10 mouse cellular contexts compared by ENCODE assay signal in the genomic region with DNA sequence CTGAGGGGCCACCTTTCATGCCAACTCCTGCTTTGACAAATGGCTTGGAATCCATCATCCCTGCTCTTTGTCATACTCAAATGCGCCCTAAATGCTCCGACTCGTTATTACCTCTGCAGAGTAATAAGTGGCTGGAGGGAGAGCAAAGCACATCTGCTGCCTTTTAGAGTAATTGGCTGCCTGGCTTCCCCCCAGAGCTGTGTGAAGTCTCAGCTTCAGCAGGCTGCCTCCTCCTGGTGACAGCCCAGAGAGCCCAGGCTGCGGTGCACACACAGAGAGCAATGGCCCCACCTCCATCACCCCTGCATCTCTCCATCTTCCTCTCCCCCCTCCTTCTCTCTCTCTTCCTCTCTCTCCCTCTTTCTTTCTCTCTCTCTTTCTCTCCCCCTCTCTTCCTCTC. TPM values are rescaled to one million over a fixed set of nuclear protein-coding genes. Genes with fewer than 3 reads are reported as not detected.
DNase-seq lines count a peak whose midpoint lies in the region; ATAC-seq lines count a peak whose summit lies in the region.
"Had no signal": no experiment of that assay in that cellular context is flagged by ENCODE, and none has a peak within 500 bp of the region (broad histone marks: within the 10 kb centered on the region; RNA-seq: fewer than 3 reads in every experiment).

No protein-coding gene starts in this region.

- peak; percentile 44 for DNase-seq in neural tube, embryonic 11.5 days (ENCODE audit: low spot score)
- DNase-seq in neural tube, embryonic 10.5 days (ENCODE audit: extremely low spot score, low spot score) = no peak
- no peak for DNase-seq in forebrain, embryonic 11.5 days (ENCODE audit: low spot score)
- peak; percentile 46 for DNase-seq in telencephalon, adult 2 months (ENCODE audit: low read depth, low spot score)
- no peak for DNase-seq in liver

- H3K36me3 ChIP-seq in neural tube, embryonic 11.5 days (ENCODE audit: control insufficient read depth, insufficient read depth, low read length) = no peaks in the 10 kb centered on the region
- H3K36me3 ChIP-seq in forebrain, embryonic 11.5 days (ENCODE audit: control insufficient read depth, insufficient read depth, low read length) = no peaks in the 10 kb centered on the region
- no peaks in the 10 kb centered on the region for H3K36me3 ChIP-seq in limb, embryonic 13.5 days
- H3K36me3 ChIP-seq in kidney, embryonic 14.5 days (ENCODE audit: control insufficient read depth, insufficient read depth, low read length) = no peaks in the 10 kb centered on the region
- H3K36me3 ChIP-seq: G1E; stomach, embryonic 15.5 days had no signal

- H3K4me3 ChIP-seq in neural tube, embryonic 11.5 days (ENCODE audit: low read depth, low read length) = no peak overlapping the region
- no peak overlapping the region for H3K4me3 ChIP-seq in forebrain, embryonic 11.5 days (ENCODE audit: low read depth, low read length)
- no peak overlapping the region for H3K4me3 ChIP-seq in limb, embryonic 13.5 days
- H3K4me3 ChIP-seq in kidney, embryonic 14.5 days (ENCODE audit: low read length) = no peak overlapping the region
- H3K4me3 ChIP-seq: stomach, embryonic 15.5 days had no signal

- WGBS in neural tube, embryonic 11.5 days = 13% methylated on average over 4 of the region's 4 CpGs
- 38% methylated on average over 4 of the region's 4 CpGs for WGBS in forebrain, embryonic 11.5 days
- WGBS in limb, embryonic 13.5 days = 0% methylated on average over 4 of the region's 4 CpGs
- WGBS in kidney, embryonic 14.5 days = 16% methylated on average over 4 of the region's 4 CpGs

- H3K27ac ChIP-seq in neural tube, embryonic 11.5 days (ENCODE audit: low read depth, low read length) = 0 out of 2 replicates have a peak overlapping the region, but pooled peaks have one; percentile 39
- H3K27ac ChIP-seq in forebrain, embryonic 11.5 days (ENCODE audit: low read depth, low read length) = 0 out of 2 replicates have a peak overlapping the region, but pooled peaks have one; percentile 59
- no peak overlapping the region for H3K27ac ChIP-seq in limb, embryonic 13.5 days
- no peak overlapping the region for H3K27ac ChIP-seq in kidney, embryonic 14.5 days (ENCODE audit: low read depth, low read length)
- H3K27ac ChIP-seq: stomach, embryonic 15.5 days had no signal

- no peak for ATAC-seq in neural tube, embryonic 11.5 days (ENCODE audit: insufficient read depth, low FRiP score, low TSS enrichment)
- ATAC-seq in forebrain, embryonic 11.5 days (replicated peaks; ENCODE audit: low FRiP score) = peak; percentile 60
- ATAC-seq in limb, embryonic 13.5 days (ENCODE audit: low FRiP score, low read depth) = peak; percentile 71; the same call in 1 of the 2 replicates
- no peak for ATAC-seq in kidney, embryonic 14.5 days (ENCODE audit: low FRiP score, low TSS enrichment)

- H3K4me1 ChIP-seq in neural tube, embryonic 11.5 days (ENCODE audit: control insufficient read depth, insufficient read depth, low read length) = peaks cover 17% of the 10 kb centered on the region
- peaks cover 2% of the 10 kb centered on the region; the same call in 1 of the 2 replicates for H3K4me1 ChIP-seq in forebrain, embryonic 11.5 days (replicated peaks; ENCODE audit: control insufficient read depth, insufficient read depth, low read length)
- H3K4me1 ChIP-seq in limb, embryonic 13.5 days = peaks cover 23% of the 10 kb centered on the region
- H3K4me1 ChIP-seq in kidney, embryonic 14.5 days (ENCODE audit: control insufficient read depth, insufficient read depth, low read length) = no peaks in the 10 kb centered on the region; the same call in none of the 2 replicates

- H3K27me3 ChIP-seq in neural tube, embryonic 11.5 days (ENCODE audit: control insufficient read depth, insufficient read depth, low read length) = no peaks in the 10 kb centered on the region
- no peaks in the 10 kb centered on the region; the same call in 1 of the 2 replicates for H3K27me3 ChIP-seq in forebrain, embryonic 11.5 days (ENCODE audit: control insufficient read depth, insufficient read depth, low read length)
- peaks cover 4% of the 10 kb centered on the region; the same call in 1 of the 2 replicates for H3K27me3 ChIP-seq in limb, embryonic 13.5 days
- H3K27me3 ChIP-seq in kidney, embryonic 14.5 days (ENCODE audit: control insufficient read depth, insufficient read depth, low read length) = peaks cover 5% of the 10 kb centered on the region; the same call in 1 of the 2 replicates
- H3K27me3 ChIP-seq: stomach, embryonic 15.5 days had no signal

- H3K9me3 ChIP-seq in neural tube, embryonic 11.5 days (ENCODE audit: control insufficient read depth, low read length) = no peaks in the 10 kb centered on the region
- no peaks in the 10 kb centered on the region for H3K9me3 ChIP-seq in forebrain, embryonic 11.5 days (ENCODE audit: control insufficient read depth, low read length)
- H3K9me3 ChIP-seq in limb, embryonic 13.5 days = no peaks in the 10 kb centered on the region
- H3K9me3 ChIP-seq in kidney, embryonic 14.5 days (ENCODE audit: control insufficient read depth, low read length) = no peaks in the 10 kb centered on the region
- H3K9me3 ChIP-seq: G1E; stomach, embryonic 15.5 days had no signal

- no peak overlapping the region; the same call in 1 of the 2 replicates for H3K9ac ChIP-seq in neural tube, embryonic 11.5 days (ENCODE audit: low read length)
- H3K9ac ChIP-seq in forebrain, embryonic 11.5 days (ENCODE audit: low read length) = no peak overlapping the region
- no peak overlapping the region for H3K9ac ChIP-seq in limb, embryonic 13.5 days
- no peak overlapping the region for H3K9ac ChIP-seq in kidney, embryonic 14.5 days (ENCODE audit: low read depth, low read length)
- H3K9ac ChIP-seq: stomach, embryonic 15.5 days had no signal

- H3K4me2 ChIP-seq in neural tube, embryonic 11.5 days (ENCODE audit: low read depth) = no peak overlapping the region
- H3K4me2 ChIP-seq in forebrain, embryonic 11.5 days (ENCODE audit: low read depth, low read length, severe bottlenecking) = no peak overlapping the region
- H3K4me2 ChIP-seq in limb, embryonic 13.5 days (replicated peaks) = peak overlapping the region; percentile 40
- H3K4me2 ChIP-seq in kidney, embryonic 14.5 days (replicated peaks; ENCODE audit: low read depth, low read length) = no peak overlapping the region
- H3K4me2 ChIP-seq: stomach, embryonic 15.5 days had no signal

RNA-seq across cellular contexts. Expression of gene Rasgef1c, which starts 25.5 kb away (rescaled TPM):
- 8.5 and 10.9 TPM in 2 replicates for polyA plus RNA-seq in neural tube, embryonic 11.5 days (2014; fragmentation: Nextera tagmentation; extraction: Ambion mirVana)
- polyA plus RNA-seq in forebrain, embryonic 11.5 days (2014; fragmentation: Nextera tagmentation; extraction: Ambion mirVana) = 1.2 and 1.6 TPM in 2 replicates
- 0.27 and 0.31 TPM in 2 replicates for polyA plus RNA-seq in limb, embryonic 13.5 days (2015; fragmentation: Nextera tagmentation; extraction: Ambion mirVana)
- polyA plus RNA-seq in kidney, embryonic 14.5 days (2014; fragmentation: Nextera tagmentation; extraction: Ambion mirVana) = not detected in 2 replicates
- polyA plus RNA-seq: G1E; liver, adult 2 months had no signal

Comparison
In these comparisons a context has a peak if more than half of its experiments do, and no peak if none do; other contexts are left out.
1. DNase-seq: peak in neural tube, embryonic 11.5 days (single experiment) and telencephalon, adult 2 months (single experiment); none in neural tube, embryonic 10.5 days (single experiment), forebrain, embryonic 11.5 days (single experiment) and liver (single experiment).
2. ATAC-seq: peak in forebrain, embryonic 11.5 days (single experiment) and limb, embryonic 13.5 days (single experiment); none in neural tube, embryonic 11.5 days (single experiment) and kidney, embryonic 14.5 days (single experiment).
3. H3K27ac ChIP-seq: peak in neural tube, embryonic 11.5 days (single experiment) and forebrain, embryonic 11.5 days (single experiment); none in limb, embryonic 13.5 days (single experiment) and kidney, embryonic 14.5 days (single experiment).